Mouse (Mus musculus): Measurements from ENCODE around the gene Wnt3. TPM values are rescaled to one million over a fixed set of nuclear protein-coding genes. Genes with fewer than 3 reads are reported as not detected.

Wnt3 gene
- polyA plus RNA-seq (2015; fragmentation: Illumina TruSeq; extraction: RNeasy Lipid Tissue Mini Kit (QIAGEN cat#74804); ENCODE audit: insufficient read depth, low replicate concordance), result not detected

GRCm38 (mm10) chr11:103773387-103774227, at the start of gene Wnt3:
TSS of gene Wnt3 (plus strand) at chr11:103774150.

GRCm38 (mm10) chr11:103749306-103750089, 24.5 kb upstream of the Wnt3 start, which contains the start of gene Wnt9b:
TSS of gene Wnt9b (minus strand) at chr11:103749821.

Other genes with a start within 250 kb of the Wnt3 start
- not detected for gene Gm884, start 153.0 kb upstream of the Wnt3 start, polyA plus RNA-seq (2015; fragmentation: Illumina TruSeq; extraction: RNeasy Lipid Tissue Mini Kit (QIAGEN cat#74804); ENCODE audit: insufficient read depth, low replicate concordance)
- gene Lyzl6, start 135.3 kb upstream of the Wnt3 start, polyA plus RNA-seq (2015; fragmentation: Illumina TruSeq; extraction: RNeasy Lipid Tissue Mini Kit (QIAGEN cat#74804); ENCODE audit: insufficient read depth, low replicate concordance), result not detected
- gene Rprml, start 124.6 kb upstream of the Wnt3 start, polyA plus RNA-seq (2015; fragmentation: Illumina TruSeq; extraction: RNeasy Lipid Tissue Mini Kit (QIAGEN cat#74804); ENCODE audit: insufficient read depth, low replicate concordance), result not detected
- gene Gosr2, start 76.3 kb upstream of the Wnt3 start, polyA plus RNA-seq (2015; fragmentation: Illumina TruSeq; extraction: RNeasy Lipid Tissue Mini Kit (QIAGEN cat#74804); ENCODE audit: insufficient read depth, low replicate concordance), result 88.0 TPM
- 0.04 TPM for gene Wnt9b, start 24.3 kb upstream of the Wnt3 start, polyA plus RNA-seq (2015; fragmentation: Illumina TruSeq; extraction: RNeasy Lipid Tissue Mini Kit (QIAGEN cat#74804); ENCODE audit: insufficient read depth, low replicate concordance)
- gene Nsf, start 179.9 kb downstream of the Wnt3 start, polyA plus RNA-seq (2015; fragmentation: Illumina TruSeq; extraction: RNeasy Lipid Tissue Mini Kit (QIAGEN cat#74804); ENCODE audit: insufficient read depth, low replicate concordance), result 50.1 TPM
- gene Arf2, start 192.6 kb downstream of the Wnt3 start, polyA plus RNA-seq (2015; fragmentation: Illumina TruSeq; extraction: RNeasy Lipid Tissue Mini Kit (QIAGEN cat#74804); ENCODE audit: insufficient read depth, low replicate concordance), result 38.9 TPM

Data from spleen, adult 10 weeks (tissue).